Mouse (Mus musculus) C2C12 (cell line): ENCODE data around the gene Sart1.

Experiments
- CTCF ChIP-seq: IDR thresholded peaks from one replicate; pipeline ENCODE4 v1.5.1; 2011; ENCODE audit not compliant: control insufficient read depth, insufficient read depth, insufficient read length
- FOSL1 ChIP-seq: IDR thresholded peaks from one replicate; pipeline ENCODE4 v1.8.0; 2011; ENCODE audit warnings: mild to moderate bottlenecking, low read length; ENCODE audit not compliant: poor library complexity, insufficient read depth, severe bottlenecking
- USF1 ChIP-seq: IDR thresholded peaks from one replicate; pipeline ENCODE4 v1.6.1; 2011; ENCODE audit warnings: low read depth, mild to moderate bottlenecking, control low read depth, moderate library complexity

GRCm38 (mm10) chr19:5428083-5428482 is 39.6 kb upstream of the Sart1 start:
- TF ChIP-seq CTCF (no peak), USF1 (no peak), FOSL1 (no peak)
